Mouse (Mus musculus) hindbrain, embryonic 12.5 days (tissue): Measurements from ENCODE around the gene 0610030E20Rik. TPM values are rescaled to one million over a fixed set of nuclear protein-coding genes. Genes with fewer than 3 reads are reported as not detected.

Experiments
- ATAC-seq: fragments of 200-750 bp; cut with Nextera tagmentation; 2 replicates; pipeline ENCODE4 v1.8.0; 2017; ENCODE audit warnings: moderate TSS enrichment; ENCODE audit not compliant: low FRiP score
- H3K27ac ChIP-seq: fragments of 300-500 bp; sonication (generic); 2 replicates; pipeline ENCODE4 v1.5.1; 2016; ENCODE audit warnings: mild to moderate bottlenecking
- H3K27me3 ChIP-seq: fragments of 300-500 bp; sonication (generic); 2 replicates; pipeline ENCODE4 v1.6.1; 2016; ENCODE audit warnings: mild to moderate bottlenecking
- H3K36me3 ChIP-seq: fragments of 300-500 bp; sonication (generic); 2 replicates; pipeline ENCODE4 v1.6.1; 2016; ENCODE audit warnings: mild to moderate bottlenecking
- H3K4me1 ChIP-seq: fragments of 300-500 bp; sonication (generic); 2 replicates; pipeline ENCODE4 v1.6.1; 2016
- H3K4me2 ChIP-seq: fragments of 300-500 bp; sonication (generic); replicated peaks from 2 replicates; pipeline ENCODE4 v1.6.1; 2016; ENCODE audit warnings: mild to moderate bottlenecking
- H3K4me3 ChIP-seq: fragments of 300-500 bp; sonication (generic); 2 replicates; pipeline ENCODE4 v1.5.1; 2016; ENCODE audit warnings: mild to moderate bottlenecking
- H3K9ac ChIP-seq: fragments of 300-500 bp; sonication (generic); 2 replicates; pipeline ENCODE4 v1.6.1; 2016; ENCODE audit warnings: mild to moderate bottlenecking, moderate library complexity
- H3K9me3 ChIP-seq: fragments of 300-500 bp; sonication (generic); replicated peaks from 2 replicates; pipeline ENCODE4 v1.6.1; 2016; ENCODE audit warnings: mild to moderate bottlenecking
- WGBS: fragments of 180-500 bp; shearing (Covaris S2); methylation state at CpG from one replicate; pipeline ENCODE4 v1.1.7; 2016; 5-methylcytosine and 5-hydroxymethylcytosine counted together
- polyA plus RNA-seq: library from polyadenylated mRNA; unstranded; fragments of >200 nt; fragmentation: Nextera tagmentation; extraction: Ambion mirVana; gene quantifications from 2 replicates; pipeline ENCODE4 v1.2.1, GENCODE M21; 2016

Gene 0610030E20Rik
- polyA plus RNA-seq, 1 experiment from 2014 or later: 28.2 TPM

GRCm38 (mm10) chr6:72378510-72379234 lies 31.6 kb downstream of the 0610030E20Rik start:
- Histone ChIP-seq H3K4me3 (no peak overlapping the region), H3K4me1 (peaks cover 5% of the 10 kb centered on the region), H3K9ac (no peak overlapping the region), H3K27ac (no peak overlapping the region), H3K27me3 (peaks cover 32% of the 10 kb centered on the region), H3K4me2 (no peak overlapping the region), H3K9me3 (no peaks in the 10 kb centered on the region), H3K36me3 (no peaks in the 10 kb centered on the region)
- WGBS: 90% methylated on average over 8 of the region's 8 CpGs
- ATAC-seq: no peak

GRCm38 (mm10) chr6:72379377-72380130 lies 32.4 kb downstream of the 0610030E20Rik start:
- H3K27ac ChIP-seq: no peak overlapping the region
- peaks cover 32% of the 10 kb centered on the region for H3K27me3 ChIP-seq
- H3K9ac ChIP-seq: 0 out of 2 replicates have a peak overlapping the region, but pooled peaks have one; percentile 58

GRCm38 (mm10) chr6:72380131-72380770 lies 33.1 kb downstream of the 0610030E20Rik start, which contains the start of gene Vamp5:
Gene Vamp5, minus strand, starts transcription at chr6:72380468.
- Histone ChIP-seq H3K27ac (0 out of 2 replicates have a peak within 1 kb of the TSS, but pooled peaks have one; percentile 19), H3K9me3 (no peaks in the 10 kb centered on the region), H3K9ac (peak within 1 kb of the TSS; percentile 58), H3K4me3 (peak within 1 kb of the TSS; percentile 43), H3K4me2 (peak within 1 kb of the TSS; percentile 64), H3K4me1 (peaks cover 5% of the 10 kb centered on the region), H3K27me3 (peaks cover 32% of the 10 kb centered on the region), H3K36me3 (0 out of 2 replicates have a peak, but pooled peaks cover 4% of the 10 kb centered on the region)
- 1% methylated on average over 48 of the region's 49 CpGs for WGBS
- peak; percentile 66; the same call in 1 of the 2 replicates for ATAC-seq

More at GRCm38 (mm10) chr6:72379377-72380130, 32.4 kb downstream of the 0610030E20Rik start:
- Histone ChIP-seq H3K4me2 (peak overlapping the region; percentile 64), H3K36me3 (no peaks in the 10 kb centered on the region), H3K4me3 (peak overlapping the region; percentile 43), H3K4me1 (peaks cover 5% of the 10 kb centered on the region), H3K9me3 (no peaks in the 10 kb centered on the region)
- ATAC-seq: no peak
- WGBS: 42% methylated on average over 7 of the region's 7 CpGs

GRCm38 (mm10) chr6:72382494-72382893 lies 35.4 kb downstream of the 0610030E20Rik start:
- no peak overlapping the region for H3K9ac ChIP-seq
- WGBS: 86% methylated on average over 6 of the region's 6 CpGs
- no peaks in the 10 kb centered on the region for H3K9me3 ChIP-seq

GRCm38 (mm10) chr6:72383142-72383820 lies 36.2 kb downstream of the 0610030E20Rik start:
- Histone ChIP-seq H3K27me3 (peaks cover 32% of the 10 kb centered on the region), H3K9me3 (no peaks in the 10 kb centered on the region), H3K9ac (no peak overlapping the region), H3K4me3 (no peak overlapping the region), H3K4me1 (peaks cover 5% of the 10 kb centered on the region), H3K4me2 (no peak overlapping the region), H3K27ac (no peak overlapping the region), H3K36me3 (0 out of 2 replicates have a peak, but pooled peaks cover 4% of the 10 kb centered on the region)
- ATAC-seq: no peak
- 83% methylated on average over 6 of the region's 6 CpGs for WGBS

More at GRCm38 (mm10) chr6:72382494-72382893, 35.4 kb downstream of the 0610030E20Rik start:
- H3K4me3 ChIP-seq: no peak overlapping the region
- H3K4me1 ChIP-seq: peaks cover 5% of the 10 kb centered on the region
- H3K27ac ChIP-seq: no peak overlapping the region
- no peak overlapping the region for H3K4me2 ChIP-seq
- 0 out of 2 replicates have a peak, but pooled peaks cover 4% of the 10 kb centered on the region for H3K36me3 ChIP-seq
- ATAC-seq: no peak
- H3K27me3 ChIP-seq: peaks cover 32% of the 10 kb centered on the region

GRCm38 (mm10) chr6:72383952-72384351 lies 36.8 kb downstream of the 0610030E20Rik start:
- Histone ChIP-seq H3K9ac (no peak overlapping the region), H3K27ac (no peak overlapping the region), H3K4me3 (no peak overlapping the region), H3K9me3 (no peaks in the 10 kb centered on the region), H3K4me1 (peaks cover 5% of the 10 kb centered on the region), H3K4me2 (no peak overlapping the region), H3K36me3 (0 out of 2 replicates have a peak, but pooled peaks cover 4% of the 10 kb centered on the region), H3K27me3 (peaks cover 29% of the 10 kb centered on the region)
- WGBS: 97% methylated on average over 7 of the region's 7 CpGs
- no peak for ATAC-seq

- 88% methylated on average over 4 of the region's 4 CpGs for WGBS
- Histone ChIP-seq H3K4me2 (no peak overlapping the region), H3K4me3 (no peak overlapping the region), H3K36me3 (0 out of 2 replicates have a peak, but pooled peaks cover 4% of the 10 kb centered on the region), H3K9ac (no peak overlapping the region), H3K9me3 (no peaks in the 10 kb centered on the region), H3K27me3 (peaks cover 25% of the 10 kb centered on the region), H3K27ac (no peak overlapping the region), H3K4me1 (peaks cover 11% of the 10 kb centered on the region)
- ATAC-seq: no peak
Measured at GRCm38 (mm10) chr6:72385258-72385657, 38.1 kb downstream of the 0610030E20Rik start.

- no peak for ATAC-seq
Measured at GRCm38 (mm10) chr6:72386561-72386960, 39.4 kb downstream of the 0610030E20Rik start.

GRCm38 (mm10) chr6:72387816-72388215 lies 40.7 kb downstream of the 0610030E20Rik start:
- Histone ChIP-seq H3K4me1 (peaks cover 11% of the 10 kb centered on the region; the same call in 1 of the 2 replicates), H3K27ac (no peak overlapping the region), H3K4me2 (no peak overlapping the region), H3K4me3 (no peak overlapping the region), H3K27me3 (peaks cover 19% of the 10 kb centered on the region), H3K9ac (no peak overlapping the region), H3K36me3 (0 out of 2 replicates have a peak, but pooled peaks cover 4% of the 10 kb centered on the region), H3K9me3 (no peaks in the 10 kb centered on the region)
- no peak for ATAC-seq
- WGBS: 75% methylated on average over 3 of the region's 3 CpGs

More at GRCm38 (mm10) chr6:72386561-72386960, 39.4 kb downstream of the 0610030E20Rik start:
- 93% methylated on average over 2 of the region's 2 CpGs for WGBS
- H3K9ac ChIP-seq: no peak overlapping the region
- peaks cover 11% of the 10 kb centered on the region; the same call in 1 of the 2 replicates for H3K4me1 ChIP-seq
- H3K9me3 ChIP-seq: no peaks in the 10 kb centered on the region
- H3K27ac ChIP-seq: no peak overlapping the region
- peaks cover 21% of the 10 kb centered on the region for H3K27me3 ChIP-seq
- H3K4me3 ChIP-seq: no peak overlapping the region
- H3K36me3 ChIP-seq: 0 out of 2 replicates have a peak, but pooled peaks cover 4% of the 10 kb centered on the region
- H3K4me2 ChIP-seq: no peak overlapping the region

GRCm38 (mm10) chr6:72388266-72388665 lies 41.1 kb downstream of the 0610030E20Rik start:
- H3K36me3 ChIP-seq: 0 out of 2 replicates have a peak, but pooled peaks cover 4% of the 10 kb centered on the region
- H3K4me3 ChIP-seq: no peak overlapping the region
- WGBS: 69% methylated on average over 10 of the region's 10 CpGs
- peaks cover 11% of the 10 kb centered on the region; the same call in 1 of the 2 replicates for H3K4me1 ChIP-seq
- H3K4me2 ChIP-seq: no peak overlapping the region
- H3K27me3 ChIP-seq: peaks cover 19% of the 10 kb centered on the region
- no peak for ATAC-seq
- no peak overlapping the region for H3K9ac ChIP-seq
- no peaks in the 10 kb centered on the region for H3K9me3 ChIP-seq
- H3K27ac ChIP-seq: no peak overlapping the region

- Histone ChIP-seq H3K9ac (no peak overlapping the region), H3K4me3 (no peak overlapping the region), H3K4me1 (peaks cover 11% of the 10 kb centered on the region; the same call in 1 of the 2 replicates), H3K4me2 (no peak overlapping the region), H3K36me3 (0 out of 2 replicates have a peak, but pooled peaks cover 4% of the 10 kb centered on the region), H3K27ac (no peak overlapping the region), H3K27me3 (peaks cover 19% of the 10 kb centered on the region), H3K9me3 (no peaks in the 10 kb centered on the region)
- 89% methylated on average over 6 of the region's 6 CpGs for WGBS
- no peak for ATAC-seq
Measured at GRCm38 (mm10) chr6:72388791-72389329, 41.7 kb downstream of the 0610030E20Rik start.
